Mouse (Mus musculus) myocyte (in vitro differentiated cells): ENCODE measurements at regions not wholly inside any gene's neighbourhood (a gene's known extent, or its start where the extent isn't known, plus 50 kb on each side); places are given as distances from the start of the nearest gene placed in this dataset.

ENCODE experiments used
- H3K27me3 ChIP-seq: one replicate; pipeline ENCODE4 v1.6.1; 2011; ENCODE audit not compliant: control insufficient read depth, insufficient read depth, insufficient read length
- H3K36me3 ChIP-seq: one replicate; pipeline ENCODE4 v1.6.1; 2011; ENCODE audit not compliant: control insufficient read depth, insufficient read depth
- H3K4me2 ChIP-seq: one replicate; pipeline ENCODE4 v1.6.1; 2011; ENCODE audit warnings: low read depth, control low read depth
- H3K4me3 ChIP-seq: one replicate; pipeline ENCODE4 v1.5.1; 2011; ENCODE audit warnings: mild to moderate bottlenecking, control low read depth, moderate library complexity
- H3K79me2 ChIP-seq: one replicate; pipeline ENCODE4 v1.6.1; 2011; ENCODE audit not compliant: control insufficient read depth, insufficient read depth
- H3ac ChIP-seq: one replicate; pipeline ENCODE4 v1.6.1; 2011; ENCODE audit not compliant: control insufficient read depth, insufficient read length
- CEBPB ChIP-seq: IDR thresholded peaks from 2 replicates; pipeline ENCODE4 v1.6.1; 2011; ENCODE audit warnings: mild to moderate bottlenecking, moderate library complexity; ENCODE audit not compliant: poor library complexity, insufficient read depth, severe bottlenecking
- E2F4 ChIP-seq: IDR thresholded peaks from one replicate; pipeline ENCODE4 v1.6.1; 2011; ENCODE audit warnings: mild to moderate bottlenecking, control low read depth, moderate library complexity; ENCODE audit not compliant: insufficient read depth
- MAX ChIP-seq: IDR thresholded peaks from one replicate; pipeline ENCODE4 v1.6.1; 2011; ENCODE audit warnings: low read depth, mild to moderate bottlenecking, control low read depth
- MYOD1 ChIP-seq, 3 experiments: IDR thresholded peaks; one replicate each; pipeline ENCODE4 v1.6.1; 2011; ENCODE audit warnings: control low read depth in 2 of 3, low read depth in 2 of 3, mild to moderate bottlenecking in 2 of 3, moderate library complexity in 1 of 3; ENCODE audit not compliant: insufficient read length in 2 of 3, control insufficient read depth in 1 of 3
- MYOG ChIP-seq, 3 experiments: IDR thresholded peaks; one replicate each; pipeline ENCODE4 v1.6.1; 2011; ENCODE audit warnings: control low read depth in 2 of 3, low read depth in 2 of 3, mild to moderate bottlenecking in 2 of 3; ENCODE audit not compliant: insufficient read length in 2 of 3, control insufficient read depth in 1 of 3, insufficient read depth in 1 of 3
- POLR2A ChIP-seq: IDR thresholded peaks from one replicate; pipeline ENCODE4 v1.6.1; 2011; ENCODE audit warnings: low read depth, mild to moderate bottlenecking, control low read depth, moderate library complexity; ENCODE audit not compliant: insufficient read length
- POLR2AphosphoS2 ChIP-seq: IDR thresholded peaks from one replicate; pipeline ENCODE4 v1.6.1; 2011; ENCODE audit warnings: low read depth, control low read depth; ENCODE audit not compliant: insufficient read length
- REST ChIP-seq: IDR thresholded peaks from one replicate; pipeline ENCODE4 v1.6.1; 2011; ENCODE audit warnings: mild to moderate bottlenecking, control low read depth, moderate library complexity; ENCODE audit not compliant: insufficient read depth, insufficient read length
- SRF ChIP-seq: IDR thresholded peaks from one replicate; pipeline ENCODE4 v1.6.1; 2011; ENCODE audit warnings: low read depth; ENCODE audit not compliant: control insufficient read depth, insufficient read length
- TCF12 ChIP-seq: IDR thresholded peaks from one replicate; pipeline ENCODE4 v1.6.1; 2011; ENCODE audit warnings: mild to moderate bottlenecking, control low read depth; ENCODE audit not compliant: poor library complexity, insufficient read depth, severe bottlenecking
- TCF3 ChIP-seq: IDR thresholded peaks from one replicate; pipeline ENCODE4 v1.6.1; 2011; ENCODE audit warnings: low read depth, control low read depth; ENCODE audit not compliant: insufficient read length
- USF1 ChIP-seq: IDR thresholded peaks from one replicate; pipeline ENCODE4 v1.6.1; 2011; ENCODE audit warnings: low read depth, mild to moderate bottlenecking, control low read depth, moderate library complexity

- no peak overlapping the region for H3K4me3 ChIP-seq
- H3K27me3 ChIP-seq, result no peaks in the 10 kb centered on the region
These were observed 135.7 kb downstream of the Zfp36l1 start for GRCm38 (mm10) chr12:79977136-79977535.

GRCm38 (mm10) chr12:79975466-79976239 lies 137.2 kb downstream of the Zfp36l1 start:
- Histone ChIP-seq H3K36me3 (no peaks in the 10 kb centered on the region), H3K79me2 (no peaks in the 10 kb centered on the region), H3K4me2 (no peak overlapping the region), H3K4me3 (no peak overlapping the region), H3K27me3 (no peaks in the 10 kb centered on the region), H3ac (no peak overlapping the region)
- TF ChIP-seq CEBPB, result no peak
- TF ChIP-seq USF1, result no peak
- TF ChIP-seq TCF3, result no peak
- no peak for TF ChIP-seq TCF12
- no peak for TF ChIP-seq POLR2A
- no peak for TF ChIP-seq REST
- TF ChIP-seq MAX, result no peak
- no peak for TF ChIP-seq E2F4
- no peak for TF ChIP-seq POLR2AphosphoS2
- no peak for TF ChIP-seq MYOD1 (IDR thresholded peaks at IDR 0.05; ENCODE audit: control insufficient read depth in 1 of 3, insufficient read length in 2 of 3, low read depth in 2 of 3)

More at GRCm38 (mm10) chr12:79977136-79977535, 135.7 kb downstream of the Zfp36l1 start:
- no peak overlapping the region for H3ac ChIP-seq
- TF ChIP-seq TCF3 (no peak), REST (no peak), TCF12 (no peak), USF1 (no peak), MYOG (IDR thresholded peaks at IDR 0.05; ENCODE audit: control insufficient read depth in 1 of 3, insufficient read depth in 1 of 3, insufficient read length in 2 of 3, low read depth in 2 of 3) (no peak), MAX (no peak), E2F4 (no peak), SRF (no peak), CEBPB (no peak), MYOD1 (IDR thresholded peaks at IDR 0.05; ENCODE audit: control insufficient read depth in 1 of 3, insufficient read length in 2 of 3, low read depth in 2 of 3) (no peak), POLR2AphosphoS2 (no peak), POLR2A (no peak)
- no peak overlapping the region for H3K4me2 ChIP-seq
- no peaks in the 10 kb centered on the region for H3K36me3 ChIP-seq
- H3K79me2 ChIP-seq, result no peaks in the 10 kb centered on the region

GRCm38 (mm10) chr12:79975050-79975449 lies 137.8 kb downstream of the Zfp36l1 start:
- H3K79me2 ChIP-seq, result no peaks in the 10 kb centered on the region
- no peaks in the 10 kb centered on the region for H3K27me3 ChIP-seq
- no peak overlapping the region for H3ac ChIP-seq
- no peaks in the 10 kb centered on the region for H3K36me3 ChIP-seq
- H3K4me2 ChIP-seq, result no peak overlapping the region
- H3K4me3 ChIP-seq, result no peak overlapping the region
- no peak for TF ChIP-seq POLR2AphosphoS2

GRCm38 (mm10) chr12:79974530-79974929 lies 138.3 kb downstream of the Zfp36l1 start:
- H3K27me3 ChIP-seq, result no peaks in the 10 kb centered on the region
- H3K79me2 ChIP-seq, result no peaks in the 10 kb centered on the region
- no peak overlapping the region for H3K4me2 ChIP-seq
- H3K36me3 ChIP-seq, result no peaks in the 10 kb centered on the region
- H3K4me3 ChIP-seq, result no peak overlapping the region
- TF ChIP-seq E2F4 (no peak), POLR2AphosphoS2 (no peak), CEBPB (no peak)
- no peak overlapping the region for H3ac ChIP-seq

- no peaks in the 10 kb centered on the region for H3K27me3 ChIP-seq
- H3K4me3 ChIP-seq, result no peak overlapping the region
- TF ChIP-seq MYOD1 (IDR thresholded peaks at IDR 0.05; ENCODE audit: control insufficient read depth in 1 of 3, insufficient read length in 2 of 3, low read depth in 2 of 3) (no peak), CEBPB (no peak), MAX (no peak), POLR2AphosphoS2 (no peak), USF1 (no peak), TCF12 (no peak), MYOG (IDR thresholded peaks at IDR 0.05; ENCODE audit: control insufficient read depth in 1 of 3, insufficient read depth in 1 of 3, insufficient read length in 2 of 3, low read depth in 2 of 3) (no peak), SRF (no peak), POLR2A (no peak), E2F4 (no peak), TCF3 (no peak), REST (no peak)
- H3K79me2 ChIP-seq, result no peaks in the 10 kb centered on the region
- H3ac ChIP-seq, result no peak overlapping the region
- no peak overlapping the region for H3K4me2 ChIP-seq
- H3K36me3 ChIP-seq, result no peaks in the 10 kb centered on the region
These were observed 139.1 kb downstream of the Zfp36l1 start for GRCm38 (mm10) chr12:79973566-79974230.
